Mouse (Mus musculus): Measurements from ENCODE around the gene Klk1. TPM values are rescaled to one million over a fixed set of nuclear protein-coding genes. Genes with fewer than 3 reads are reported as not detected.

Klk1 gene
- polyA plus RNA-seq, 1 experiment from 2014 or later = not detected

DNA sequence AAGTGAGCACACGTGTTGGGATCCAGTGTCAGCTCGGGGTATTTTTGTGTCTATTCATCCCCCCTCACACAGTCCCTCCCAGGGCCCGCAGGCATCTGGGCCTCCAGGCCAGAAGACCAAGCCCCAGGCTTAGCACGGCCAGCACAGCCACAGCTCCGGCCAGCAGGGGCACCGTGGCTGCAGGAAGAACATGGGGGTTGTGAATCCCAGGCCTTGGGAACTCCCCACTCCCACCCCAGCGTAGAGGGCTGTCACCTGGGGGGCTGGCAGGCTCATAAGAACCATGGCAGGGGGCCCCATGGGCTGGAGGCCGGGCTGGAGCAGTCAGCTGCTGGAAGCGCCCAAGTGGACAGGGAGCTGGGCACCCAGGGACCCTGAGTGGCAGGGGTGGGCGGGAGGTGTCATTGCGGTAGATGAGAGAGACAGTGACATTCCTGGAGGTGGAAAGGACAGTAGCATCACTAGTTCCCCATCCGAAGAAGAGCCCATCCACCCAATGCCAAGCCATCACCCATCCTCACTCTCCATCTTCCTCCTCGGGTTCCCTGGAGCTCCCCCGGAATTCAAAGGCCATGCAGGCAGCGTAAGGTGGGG lies 28.0 kb downstream of the Klk1 start:
- Histone ChIP-seq H3K36me3 (replicated peaks; ENCODE audit: insufficient read depth, low read length) (peaks cover 31% of the 10 kb centered on the region), H3K27ac (ENCODE audit: low read depth) (no peak overlapping the region), H3K9ac (replicated peaks) (no peak overlapping the region), H3K9me3 (ENCODE audit: low read length) (no peaks in the 10 kb centered on the region), H3K4me3 (ENCODE audit: low read depth, low read length) (no peak overlapping the region), H3K4me2 (ENCODE audit: low read depth, low read length) (no peak overlapping the region), H3K4me1 (ENCODE audit: insufficient read depth) (no peaks in the 10 kb centered on the region), H3K27me3 (ENCODE audit: insufficient read depth, low read length) (no peaks in the 10 kb centered on the region)
- WGBS (ENCODE audit: insufficient replicate concordance) = 75% methylated on average over 15 of the region's 15 CpGs
- no peak; the same call in 1 of the 2 replicates for ATAC-seq
- DNase-seq = no peak
- TF ChIP-seq CTCF (IDR thresholded peaks at IDR 0.05; ENCODE audit: low read depth) (no peak), EP300 (IDR thresholded peaks at IDR 0.05; ENCODE audit: low read depth) (no peak)

DNA sequence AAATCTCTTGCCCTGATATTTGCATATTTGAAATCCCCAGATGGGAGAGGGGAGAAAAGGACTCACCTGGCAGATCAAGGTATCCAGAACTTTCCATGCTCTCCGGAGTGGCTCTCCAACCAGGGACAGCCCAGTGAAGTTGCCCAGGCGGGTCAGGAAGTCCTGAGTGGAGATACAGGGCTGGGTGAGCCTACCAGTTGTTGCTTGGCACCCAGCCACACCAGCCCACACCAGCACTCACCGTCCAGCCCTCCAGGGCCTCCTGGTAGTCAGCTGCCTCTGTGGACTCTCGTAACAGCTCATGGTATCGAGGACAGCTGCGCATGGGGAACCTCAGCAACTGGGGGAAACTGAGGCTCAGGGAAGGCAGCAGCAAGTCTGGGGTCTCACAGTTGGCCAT lies 29.8 kb downstream of the Klk1 start:
- WGBS (ENCODE audit: insufficient replicate concordance) = 54% methylated on average over 6 of the region's 6 CpGs
- no peak overlapping the region for H3K4me2 ChIP-seq (ENCODE audit: low read depth, low read length)

DNA sequence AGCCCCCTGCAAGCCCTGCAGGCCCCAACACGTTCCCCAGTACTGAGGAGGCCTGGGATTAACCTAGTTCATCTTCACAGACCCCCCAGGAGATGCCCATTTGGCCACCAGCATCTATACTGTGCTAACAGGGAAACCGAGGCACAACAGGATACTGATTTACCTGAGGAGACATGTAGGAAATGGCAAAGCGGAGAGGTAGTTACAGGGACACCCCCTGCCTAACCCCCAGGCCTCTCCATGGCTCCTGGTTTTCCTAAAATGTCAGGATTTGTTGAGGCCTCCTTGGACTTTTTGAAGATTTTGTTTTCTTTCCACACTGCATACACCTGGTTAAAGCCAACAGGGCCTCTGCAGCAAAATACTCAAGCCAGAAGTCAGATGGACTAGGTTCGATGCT lies 32.1 kb downstream of the Klk1 start, which contains the start of gene Acp4:
TSS of gene Acp4 (minus strand) at position 101 of the 400 bp plus-strand sequence.
- no peak within 1 kb of the TSS for H3K4me2 ChIP-seq (ENCODE audit: low read depth, low read length)
- H3K4me3 ChIP-seq (ENCODE audit: low read depth, low read length) = no peak within 1 kb of the TSS
- H3K4me1 ChIP-seq (ENCODE audit: insufficient read depth) = no peaks in the 10 kb centered on the region
- DNase-seq (no peak), ATAC-seq (no peak)
- no peak within 1 kb of the TSS for H3K27ac ChIP-seq (ENCODE audit: low read depth)
- TF ChIP-seq EP300 (IDR thresholded peaks at IDR 0.05; ENCODE audit: low read depth) (no peak), CTCF (IDR thresholded peaks at IDR 0.05; ENCODE audit: low read depth) (no peak)
- H3K27me3 ChIP-seq (ENCODE audit: insufficient read depth, low read length) = 0 out of 2 replicates have a peak, but pooled peaks cover 5% of the 10 kb centered on the region
- 73% methylated on average over 4 of the region's 4 CpGs for WGBS (ENCODE audit: insufficient replicate concordance)
- no peak within 1 kb of the TSS for H3K9ac ChIP-seq (replicated peaks)
- no peaks in the 10 kb centered on the region for H3K9me3 ChIP-seq (ENCODE audit: low read length)
- peaks cover 12% of the 10 kb centered on the region; the same call in 1 of the 2 replicates for H3K36me3 ChIP-seq (replicated peaks; ENCODE audit: insufficient read depth, low read length)

More for the DNA sequence above, 29.8 kb downstream of the Klk1 start:
- no peaks in the 10 kb centered on the region for H3K4me1 ChIP-seq (ENCODE audit: insufficient read depth)
- DNase-seq (no peak), ATAC-seq (no peak)
- no peaks in the 10 kb centered on the region for H3K9me3 ChIP-seq (ENCODE audit: low read length)
- no peak overlapping the region for H3K9ac ChIP-seq (replicated peaks)
- no peak overlapping the region for H3K27ac ChIP-seq (ENCODE audit: low read depth)
- H3K27me3 ChIP-seq (ENCODE audit: insufficient read depth, low read length) = no peaks in the 10 kb centered on the region
- peaks cover 20% of the 10 kb centered on the region for H3K36me3 ChIP-seq (replicated peaks; ENCODE audit: insufficient read depth, low read length)
- no peak overlapping the region for H3K4me3 ChIP-seq (ENCODE audit: low read depth, low read length)
- TF ChIP-seq CTCF (IDR thresholded peaks at IDR 0.05; ENCODE audit: low read depth) (no peak), EP300 (IDR thresholded peaks at IDR 0.05; ENCODE audit: low read depth) (no peak)

DNA sequence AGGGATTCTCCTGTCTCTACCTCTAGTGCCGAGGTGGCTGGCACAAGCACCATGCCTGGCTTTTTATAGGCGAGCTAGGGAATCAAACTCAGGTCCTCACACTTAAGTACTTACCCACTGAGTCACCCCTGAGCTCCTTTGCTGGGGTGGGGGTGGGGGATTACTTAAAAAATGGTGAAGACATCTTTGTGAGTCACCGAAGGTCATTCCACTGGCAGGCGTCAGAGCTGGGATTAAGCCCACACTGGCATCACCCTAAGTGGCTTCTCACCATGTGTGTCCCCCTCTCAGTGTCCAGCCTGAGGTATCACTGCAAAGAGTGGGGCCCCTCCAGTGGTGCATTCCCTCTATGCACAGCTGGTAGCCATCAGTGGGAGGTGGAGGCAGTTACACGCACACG lies 35.2 kb downstream of the Klk1 start:
- Histone ChIP-seq H3K4me2 (ENCODE audit: low read depth, low read length) (no peak overlapping the region), H3K27ac (ENCODE audit: low read depth) (no peak overlapping the region), H3K9me3 (ENCODE audit: low read length) (no peaks in the 10 kb centered on the region), H3K36me3 (replicated peaks; ENCODE audit: insufficient read depth, low read length) (no peaks in the 10 kb centered on the region), H3K4me3 (ENCODE audit: low read depth, low read length) (no peak overlapping the region), H3K27me3 (ENCODE audit: insufficient read depth, low read length) (peaks cover 11% of the 10 kb centered on the region; the same call in 1 of the 2 replicates), H3K9ac (replicated peaks) (no peak overlapping the region), H3K4me1 (ENCODE audit: insufficient read depth) (no peaks in the 10 kb centered on the region)
- 63% methylated on average over 6 of the region's 6 CpGs for WGBS (ENCODE audit: insufficient replicate concordance)
- no peak for DNase-seq
- TF ChIP-seq EP300 (IDR thresholded peaks at IDR 0.05; ENCODE audit: low read depth) (no peak), CTCF (IDR thresholded peaks at IDR 0.05; ENCODE audit: low read depth) (no peak)
- no peak for ATAC-seq

DNA sequence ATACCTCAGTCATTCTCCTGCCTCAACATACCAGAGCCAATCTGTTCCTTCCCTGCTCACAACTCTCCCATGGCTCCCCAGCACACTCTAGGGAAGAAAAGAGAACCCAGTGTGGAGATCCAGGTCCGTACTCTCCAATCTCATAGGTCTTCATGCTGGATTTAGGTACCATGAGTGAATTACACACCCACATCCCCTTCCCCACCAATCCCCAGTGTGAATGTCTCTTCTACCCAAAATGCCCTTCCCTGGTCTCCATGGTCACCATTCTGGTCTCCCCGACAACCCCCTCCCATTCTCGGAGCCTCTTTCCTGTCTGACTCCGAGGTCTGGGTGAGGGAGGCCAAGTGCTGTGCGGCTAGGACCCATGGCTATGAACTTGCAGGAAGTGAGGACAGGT lies 36.0 kb downstream of the Klk1 start, which contains the start of gene Gm15517:
TSS of gene Gm15517 (plus strand) at position 301 of the 400 bp plus-strand sequence.
- no peak for DNase-seq
- no peak within 1 kb of the TSS for H3K27ac ChIP-seq (ENCODE audit: low read depth)
- H3K36me3 ChIP-seq (replicated peaks; ENCODE audit: insufficient read depth, low read length) = no peaks in the 10 kb centered on the region
- TF ChIP-seq CTCF (IDR thresholded peaks at IDR 0.05; ENCODE audit: low read depth) (no peak), EP300 (IDR thresholded peaks at IDR 0.05; ENCODE audit: low read depth) (no peak)
- ATAC-seq = no peak
- H3K4me1 ChIP-seq (ENCODE audit: insufficient read depth) = no peaks in the 10 kb centered on the region
- peaks cover 11% of the 10 kb centered on the region; the same call in 1 of the 2 replicates for H3K27me3 ChIP-seq (ENCODE audit: insufficient read depth, low read length)
- 34% methylated on average over 5 of the region's 5 CpGs for WGBS (ENCODE audit: insufficient replicate concordance)
- no peak within 1 kb of the TSS for H3K4me3 ChIP-seq (ENCODE audit: low read depth, low read length)
- no peaks in the 10 kb centered on the region for H3K9me3 ChIP-seq (ENCODE audit: low read length)
- H3K9ac ChIP-seq (replicated peaks) = 0 out of 2 replicates have a peak within 1 kb of the TSS, but pooled peaks have one; percentile 7
- no peak within 1 kb of the TSS for H3K4me2 ChIP-seq (ENCODE audit: low read depth, low read length)

DNA sequence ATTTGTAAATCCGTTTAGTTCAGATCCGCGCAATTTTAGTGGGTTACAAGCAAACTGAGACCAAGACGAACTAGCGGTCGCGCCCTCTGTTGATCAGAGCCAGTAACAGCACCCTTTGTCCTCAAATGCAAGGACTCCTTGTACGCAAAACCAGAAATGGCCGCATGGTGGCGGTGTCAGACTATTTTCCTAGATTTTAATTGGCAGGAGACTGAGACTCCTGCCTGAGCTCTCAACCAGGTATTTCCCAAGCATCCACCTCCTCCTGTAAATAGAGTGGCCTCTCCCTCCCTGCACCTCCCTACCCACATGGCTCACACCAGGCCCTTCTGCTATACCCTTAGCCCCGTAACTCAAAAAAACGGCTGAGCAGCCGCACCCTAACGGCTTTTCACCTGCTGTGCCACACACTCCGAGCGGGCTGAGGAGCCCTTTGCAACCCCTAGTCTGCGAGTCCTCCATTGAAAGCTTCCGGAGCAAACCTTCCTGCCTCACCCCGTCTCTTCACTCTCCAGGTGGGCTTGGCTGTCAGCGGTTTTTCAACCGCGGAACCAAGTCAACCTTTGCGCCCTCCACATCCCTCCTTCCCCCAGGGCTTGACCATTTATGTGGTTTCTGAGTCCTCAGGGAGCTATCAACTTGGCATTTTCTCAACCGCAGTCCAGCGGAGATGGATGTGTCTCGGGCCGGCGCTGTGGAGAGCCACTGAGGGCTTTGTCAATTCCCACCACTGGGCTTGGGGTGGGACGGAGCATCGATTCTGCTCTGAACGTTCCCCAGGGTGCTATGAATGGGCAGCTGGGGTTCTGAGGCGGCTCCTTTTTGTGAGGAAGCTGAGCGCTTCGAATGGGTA lies 37.9 kb downstream of the Klk1 start:
- Histone ChIP-seq H3K36me3 (replicated peaks; ENCODE audit: insufficient read depth, low read length) (no peaks in the 10 kb centered on the region), H3K4me2 (ENCODE audit: low read depth, low read length) (no peak overlapping the region), H3K9me3 (ENCODE audit: low read length) (no peaks in the 10 kb centered on the region), H3K27me3 (ENCODE audit: insufficient read depth, low read length) (peaks cover 11% of the 10 kb centered on the region; the same call in 1 of the 2 replicates), H3K4me1 (ENCODE audit: insufficient read depth) (no peaks in the 10 kb centered on the region), H3K27ac (ENCODE audit: low read depth) (no peak overlapping the region), H3K4me3 (ENCODE audit: low read depth, low read length) (no peak overlapping the region), H3K9ac (replicated peaks) (no peak overlapping the region)
- 5% methylated on average over 34 of the region's 34 CpGs for WGBS (ENCODE audit: insufficient replicate concordance)
- DNase-seq = peak; percentile 93
- ATAC-seq = peak; percentile 94
- TF ChIP-seq EP300 (IDR thresholded peaks at IDR 0.05; ENCODE audit: low read depth) (no peak), CTCF (IDR thresholded peaks at IDR 0.05; ENCODE audit: low read depth) (peak; percentile 98)

Measured in liver, postnatal 0 days (tissue).